Mouse (Mus musculus): ENCODE data around the gene Eme2.

The Eme2 gene

GRCm38 (mm10) chr17:24894995-24895547, at the start of gene Eme2, which contains the start of gene Mrps34:
TSS of gene Eme2 (minus strand) at chr17:24895087.
TSS of gene Mrps34 (plus strand) at chr17:24895116.
- in situ Hi-C loops (cut with MboI, MseI), result no loop called here

GRCm38 (mm10) chr17:24943589-24943988, 48.7 kb upstream of the Eme2 start:
- in situ Hi-C loops (cut with MboI, MseI), result loop anchor here (25.0 kb wide), 1 partner anchor 1131 kb away; no protein-coding TSS in a partner anchor

DNA sequence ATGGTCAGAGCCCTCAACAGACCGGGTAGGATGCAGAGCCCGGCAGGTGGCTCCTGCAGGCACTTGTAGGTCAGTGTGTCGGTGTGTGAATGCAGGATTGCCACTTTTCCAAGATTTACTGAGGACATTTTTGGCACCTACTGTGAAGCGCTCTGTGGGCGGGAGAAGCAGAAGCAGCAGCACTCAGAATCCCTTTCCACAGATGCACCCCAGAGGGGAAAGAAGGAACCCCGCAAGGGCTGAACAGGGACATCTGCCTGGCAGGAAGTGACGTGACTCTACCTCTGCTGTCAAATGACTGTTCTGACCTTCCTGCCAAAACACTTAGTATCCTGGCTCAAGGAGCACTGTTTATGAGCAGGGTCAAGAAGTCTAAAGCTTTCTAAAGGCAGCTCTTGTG, 48.1 kb upstream of the Eme2 start:
- in situ Hi-C loops (cut with MboI, MseI), result loop anchor here (25.0 kb wide), 1 partner anchor 1131 kb away; no protein-coding TSS in a partner anchor

DNA sequence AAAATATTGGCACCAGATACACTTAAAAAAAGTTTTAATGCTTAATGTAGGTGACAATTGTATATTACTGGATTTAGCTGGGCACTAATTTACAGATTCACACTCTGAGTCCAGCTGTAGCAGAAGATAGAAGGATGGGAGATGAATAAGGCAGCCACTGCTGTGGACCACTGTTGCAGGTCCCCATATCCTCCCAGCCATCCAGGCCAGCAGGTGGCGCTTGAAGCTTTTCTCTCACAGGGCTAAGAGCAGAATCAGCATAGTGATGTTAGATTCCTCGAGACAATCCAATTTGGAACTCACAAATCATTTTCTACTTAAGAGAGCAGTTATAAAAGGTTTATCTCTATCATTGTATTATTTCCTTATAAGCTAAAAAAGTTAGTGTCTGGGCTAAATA, 47.6 kb upstream of the Eme2 start:
- in situ Hi-C loops (cut with MboI, MseI), result loop anchor here (25.0 kb wide), 1 partner anchor 1130 kb away; no protein-coding TSS in a partner anchor

DNA sequence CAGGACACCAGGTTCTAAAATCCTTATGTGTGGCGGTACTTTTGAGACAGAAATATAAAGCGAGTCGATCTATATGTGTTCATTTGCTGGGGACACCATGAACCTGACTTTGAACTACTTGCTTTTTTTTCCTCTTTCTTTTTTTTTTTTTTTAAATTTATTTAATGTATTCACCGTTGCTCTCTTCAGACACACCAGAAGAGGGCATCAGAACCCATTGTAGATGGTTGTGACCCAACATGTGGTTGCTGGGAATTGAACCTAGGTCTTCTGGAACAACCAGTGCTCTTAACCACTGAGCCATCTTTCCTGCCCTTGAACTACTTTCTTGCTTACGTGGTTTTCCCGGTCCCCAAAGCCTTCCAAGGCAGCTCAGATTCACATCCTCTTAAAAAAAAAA, 42.4 kb upstream of the Eme2 start:
- in situ Hi-C loops (cut with MboI, MseI), result loop anchor here (25.0 kb wide), 1 partner anchor 1125 kb away; no protein-coding TSS in a partner anchor

DNA sequence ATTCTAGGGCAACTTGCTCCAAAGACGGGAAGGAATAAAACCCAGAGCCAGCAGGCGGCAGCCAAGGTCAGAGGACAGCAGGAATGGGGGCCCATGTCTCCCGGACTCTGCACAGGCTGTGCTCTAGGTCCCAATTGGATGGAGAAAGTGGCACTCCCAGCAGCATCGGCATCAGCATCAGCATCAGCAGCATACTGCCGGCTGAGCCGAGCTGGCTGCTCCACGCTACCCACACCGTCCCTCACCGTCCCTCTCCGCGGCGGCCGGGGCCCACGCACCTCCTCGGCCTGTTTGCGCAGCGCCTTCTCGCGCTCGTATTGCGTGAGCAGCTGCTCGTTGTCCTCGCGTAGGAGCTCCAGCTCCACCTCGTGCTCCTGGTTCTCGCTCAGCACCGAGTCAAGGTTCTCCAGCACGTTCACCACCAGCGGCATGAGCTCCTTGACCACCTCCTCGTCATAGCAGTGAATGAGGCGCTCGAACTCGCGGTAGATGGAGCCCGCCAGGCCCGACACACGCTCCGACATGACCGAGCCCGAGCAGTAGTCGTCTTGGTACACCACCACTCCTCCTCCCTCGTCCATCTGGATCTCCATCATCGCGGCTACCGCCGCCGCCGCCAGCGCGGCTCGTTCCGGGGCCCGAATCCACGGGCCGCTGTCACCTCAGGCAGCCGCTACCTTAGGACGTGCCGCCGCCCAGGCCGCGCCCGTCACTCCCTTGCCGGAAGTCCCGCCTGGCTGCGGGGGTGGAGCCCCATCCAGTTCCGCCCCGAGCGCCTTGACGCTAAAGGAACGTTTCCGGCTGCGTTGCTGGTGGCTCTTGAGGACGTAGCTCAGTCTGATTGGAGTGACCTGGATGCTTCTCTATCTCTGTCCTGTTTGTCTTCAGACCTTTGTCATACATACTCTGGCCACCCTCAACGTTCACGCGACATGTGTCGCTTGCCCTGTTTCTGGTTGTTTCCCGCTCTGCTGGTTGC, 41.7 kb upstream of the Eme2 start, which contains the start of gene Mapk8ip3:
TSS of gene Mapk8ip3 (minus strand) at position 719 of the 979 bp plus-strand sequence.
- in situ Hi-C loops (cut with MboI, MseI), result loop anchor here (25.0 kb wide), 1 partner anchor 1124 kb away; no protein-coding TSS in a partner anchor

GRCm38 (mm10) chr17:24935666-24936065, 40.8 kb upstream of the Eme2 start:
- in situ Hi-C loops (cut with MboI, MseI), result loop anchor here (25.0 kb wide), 1 partner anchor 1123 kb away; no protein-coding TSS in a partner anchor

- in situ Hi-C loops (cut with MboI, MseI), result loop anchor here (25.0 kb wide), 1 partner anchor 1123 kb away; no protein-coding TSS in a partner anchor
Measured at GRCm38 (mm10) chr17:24934926-24935325, 40.0 kb upstream of the Eme2 start.

- in situ Hi-C loops (cut with MboI, MseI), result loop anchor here (25.0 kb wide), 1 partner anchor 1121 kb away; no protein-coding TSS in a partner anchor
Measured at GRCm38 (mm10) chr17:24933163-24933562, 38.3 kb upstream of the Eme2 start.

- in situ Hi-C loops (cut with MboI, MseI), result loop anchor here (25.0 kb wide), 1 partner anchor 1120 kb away; no protein-coding TSS in a partner anchor
Measured at GRCm38 (mm10) chr17:24932431-24932830, 37.5 kb upstream of the Eme2 start.

DNA sequence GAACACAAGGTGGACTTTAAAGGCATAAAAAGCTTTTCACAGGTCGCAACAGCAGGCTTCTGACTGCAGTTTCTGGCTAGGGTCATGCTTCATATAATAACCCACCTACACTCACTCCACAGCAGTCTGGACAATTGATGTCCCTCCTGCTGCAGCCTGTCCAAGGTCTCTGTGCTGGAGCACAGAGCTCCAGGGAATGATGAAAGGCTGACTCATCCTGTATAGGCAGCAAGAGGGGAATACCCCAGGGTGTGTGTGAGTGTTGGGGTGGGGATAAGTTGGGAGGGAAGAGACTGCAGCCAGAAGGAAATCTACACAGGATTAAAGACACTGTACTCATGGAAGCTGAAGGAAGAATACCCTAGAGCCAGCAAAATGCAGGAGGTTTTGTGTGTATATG, 34.6 kb upstream of the Eme2 start:
- in situ Hi-C loops (cut with MboI, MseI), result loop anchor here (25.0 kb wide), 1 partner anchor 1117 kb away; no protein-coding TSS in a partner anchor

DNA sequence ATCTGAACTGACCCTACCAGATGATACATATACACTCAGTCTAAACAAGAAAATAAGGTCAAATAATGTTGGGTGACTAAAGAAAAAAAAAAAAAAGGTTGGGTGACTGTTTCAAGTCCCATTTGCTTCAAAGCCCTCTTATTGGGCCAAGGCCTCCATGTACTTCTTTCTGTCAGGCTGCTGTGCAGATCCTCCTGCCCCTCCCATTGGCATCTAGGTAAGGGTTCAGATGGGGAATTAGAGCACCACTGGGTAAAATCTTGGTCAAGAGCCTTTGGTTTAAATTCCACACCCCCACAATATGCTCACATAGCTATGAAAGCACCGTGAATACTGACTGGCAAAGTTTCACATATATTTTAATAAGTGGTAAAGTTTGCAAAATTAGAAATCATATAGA, 28.4 kb upstream of the Eme2 start:
- in situ Hi-C loops (cut with MboI, MseI), result no loop called here

GRCm38 (mm10) chr17:24913984-24914383, 19.1 kb upstream of the Eme2 start:
- in situ Hi-C loops (cut with MboI, MseI), result no loop called here

DNA sequence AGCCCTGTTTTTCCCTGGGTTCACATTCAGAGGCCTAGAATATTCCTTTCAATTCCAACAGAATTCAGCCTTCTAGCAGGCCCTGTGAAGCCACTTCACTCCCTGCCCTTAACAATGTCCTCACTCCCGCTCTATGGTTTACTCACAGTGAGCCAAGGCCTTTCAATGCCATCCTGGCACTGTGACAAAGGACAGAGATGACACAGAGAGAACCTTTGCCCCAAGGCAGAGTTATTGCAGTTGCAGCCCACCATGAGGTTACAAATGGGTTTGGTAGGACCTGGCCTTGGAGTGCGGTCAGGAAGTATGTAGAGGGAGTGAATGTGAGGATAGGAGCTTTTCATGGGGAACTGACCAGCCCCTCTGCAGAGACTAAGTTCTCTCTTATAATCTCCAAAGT, 12.7 kb upstream of the Eme2 start:
- in situ Hi-C loops (cut with MboI, MseI), result no loop called here

DNA sequence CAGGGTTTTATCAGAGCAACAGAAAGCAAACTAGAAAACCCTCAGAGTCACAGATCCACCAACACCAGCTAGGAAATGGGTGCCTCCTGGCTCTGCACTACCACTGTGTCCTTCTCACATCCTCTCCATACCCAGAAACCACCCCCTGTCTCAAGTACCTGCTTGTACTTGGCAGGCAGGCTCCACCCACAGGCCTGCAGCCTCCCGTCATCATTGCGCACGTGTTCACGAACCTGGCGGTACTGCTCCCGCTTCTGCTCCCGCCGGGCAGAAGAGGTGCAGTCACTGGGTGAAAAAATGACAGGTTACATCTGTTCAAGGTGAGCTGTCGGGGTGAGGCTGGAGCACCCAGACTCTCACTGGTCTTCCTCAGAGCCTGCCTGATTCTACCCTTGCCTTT, 8.9 kb upstream of the Eme2 start:
- in situ Hi-C loops (cut with MboI, MseI), result no loop called here

GRCm38 (mm10) chr17:24902671-24903474, 8.0 kb upstream of the Eme2 start:
- in situ Hi-C loops (cut with MboI, MseI), result no loop called here

- in situ Hi-C loops (cut with MboI, MseI), result no loop called here
Measured at GRCm38 (mm10) chr17:24902124-24902523, 7.2 kb upstream of the Eme2 start.

GRCm38 (mm10) chr17:24900014-24900413, 5.1 kb upstream of the Eme2 start:
- in situ Hi-C loops (cut with MboI, MseI), result no loop called here

DNA sequence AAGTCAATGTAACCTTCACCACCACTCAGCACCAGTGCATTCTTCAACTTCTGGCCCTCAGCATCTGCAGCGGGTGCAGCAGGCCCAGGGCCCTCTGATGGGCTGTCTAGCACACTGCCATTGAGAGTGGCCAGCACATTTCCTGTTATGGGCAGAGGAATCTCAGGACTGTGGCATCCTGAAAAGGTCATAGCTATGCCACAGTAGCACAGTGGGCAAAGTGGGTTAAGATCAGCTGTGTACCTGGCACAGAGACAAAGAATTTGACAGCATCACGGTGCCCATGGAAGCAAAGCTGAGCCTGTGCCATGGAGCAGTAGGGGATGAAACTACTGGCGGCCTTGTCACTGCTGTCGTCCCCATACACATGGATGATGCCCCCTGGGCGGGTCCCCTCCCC, 4.3 kb upstream of the Eme2 start:
- in situ Hi-C loops (cut with MboI, MseI), result no loop called here

- in situ Hi-C loops (cut with MboI, MseI), result no loop called here
Measured at GRCm38 (mm10) chr17:24898041-24898854, 3.4 kb upstream of the Eme2 start.
